Mouse (Mus musculus) CH12.LX (cell line): ENCODE measurements around the gene Fam114a2. TPM values are rescaled to one million over a fixed set of nuclear protein-coding genes. Genes with fewer than 3 reads are reported as not detected.

Experiments
- DNase-seq: peaks from one replicate; pipeline ENCODE4 v3.0.0-alpha.2; 2013; ENCODE audit errors: extremely low read depth
- H3K27ac ChIP-seq: 2 replicates; pipeline ENCODE4 v1.5.1; 2012; ENCODE audit warnings: low read depth, mild to moderate bottlenecking, control low read depth, moderate library complexity; ENCODE audit not compliant: insufficient read depth
- H3K27me3 ChIP-seq: replicated peaks from 2 replicates; pipeline ENCODE3; 2012; ENCODE audit warnings: inconsistent platforms
- H3K36me3 ChIP-seq, 2 experiments: replicated peaks in 1 of 2; 2 replicates each; pipeline versions ENCODE3 to v1.6.1; 2012; ENCODE audit warnings: inconsistent platforms in 1 of 2, low read length in 1 of 2, mild to moderate bottlenecking in 1 of 2, mixed read lengths in 1 of 2, moderate library complexity in 1 of 2; ENCODE audit not compliant: control insufficient read depth in 1 of 2, insufficient read depth in 1 of 2
- H3K4me1 ChIP-seq, 2 experiments: 2 replicates each; pipeline ENCODE4 v1.6.1; 2012; ENCODE audit warnings: inconsistent platforms in 1 of 2, moderate library complexity in 1 of 2; ENCODE audit not compliant: insufficient read depth in 2 of 2, control insufficient read depth in 1 of 2
- H3K4me2 ChIP-seq: 2 replicates; pipeline ENCODE4 v1.6.1; 2012; ENCODE audit warnings: low read depth, mild to moderate bottlenecking, control low read depth; ENCODE audit not compliant: poor library complexity, insufficient read depth, severe bottlenecking
- H3K4me3 ChIP-seq, 3 experiments: fragments of 150-350 bp in 1 of 3; sonication (generic) in 1 of 3; replicated peaks in 1 of 3; 2 replicates each; pipeline versions ENCODE3 to v1.5.1; 2011 to 2012; ENCODE audit warnings: low read depth in 2 of 3, low read length in 2 of 3, mild to moderate bottlenecking in 2 of 3, moderate library complexity in 2 of 3, control low read depth in 1 of 3, improper control_type of control experiment in 1 of 3, inconsistent platforms in 1 of 3, mixed read lengths in 1 of 3; ENCODE audit not compliant: poor library complexity in 1 of 3
- H3K79me2 ChIP-seq: replicated peaks from 2 replicates; pipeline ENCODE4 v1.6.1; 2012; ENCODE audit warnings: mild to moderate bottlenecking, moderate library complexity; ENCODE audit not compliant: control insufficient read depth, poor library complexity, insufficient read depth, severe bottlenecking; ENCODE audit errors: extremely low read depth
- H3K9ac ChIP-seq: 2 replicates; pipeline ENCODE4 v1.6.1; 2012; ENCODE audit warnings: low read depth, mild to moderate bottlenecking, control low read depth, moderate library complexity; ENCODE audit not compliant: insufficient read depth
- H3K9me3 ChIP-seq: replicated peaks from 2 replicates; pipeline ENCODE3; 2012; ENCODE audit warnings: low read length, inconsistent platforms, mixed read lengths
- BHLHE40 ChIP-seq: IDR thresholded peaks from 2 replicates; pipeline ENCODE4 v1.6.1; 2011; ENCODE audit warnings: mild to moderate bottlenecking, low read depth, low read length, improper control_type of control experiment
- CTCF ChIP-seq, 2 experiments: IDR thresholded peaks in 1 of 2; conservative IDR thresholded peaks in 1 of 2; 2 replicates each; pipeline ENCODE4 v1.5.1; 2011 to 2012; ENCODE audit warnings: low read depth in 2 of 2, low read length in 2 of 2, improper control_type of control experiment in 1 of 2, inconsistent platforms in 1 of 2, mild to moderate bottlenecking in 1 of 2, moderate library complexity in 1 of 2
- ETS1 ChIP-seq: conservative IDR thresholded peaks from 2 replicates; pipeline ENCODE4 v1.6.1; 2012; ENCODE audit warnings: low read depth, mild to moderate bottlenecking, inconsistent platforms, low read length, improper control_type of control experiment, moderate library complexity
- GABPA ChIP-seq: IDR thresholded peaks from 2 replicates; pipeline ENCODE4 v1.6.1; 2012; ENCODE audit warnings: low read depth, low read length, improper control_type of control experiment, inconsistent platforms; ENCODE audit not compliant: insufficient replicate concordance
- NRF1 ChIP-seq: IDR thresholded peaks from 2 replicates; pipeline ENCODE4 v1.6.1; 2014; ENCODE audit warnings: low read depth, mild to moderate bottlenecking, inconsistent platforms, low read length, improper control_type of control experiment, moderate library complexity
- POLR2A ChIP-seq: IDR thresholded peaks from 2 replicates; pipeline ENCODE4 v1.6.1; 2011; ENCODE audit warnings: low read depth, mild to moderate bottlenecking, improper control_type of control experiment, low read length
- USF2 ChIP-seq: conservative IDR thresholded peaks from 2 replicates; pipeline ENCODE4 v1.6.1; 2011; ENCODE audit warnings: low read depth, low read length, improper control_type of control experiment
- dilution Hi-C: fragments of 300-500 bp; cut with MboI; formaldehyde crosslinking; loops from 2 replicates; pipeline ENCODE4 v1.14.3; 2020; ENCODE audit warnings: low sequenced_read_pairs; ENCODE audit not compliant: extremely low pct_unique_long_range_greater_than_20kb, extremely low pct_ligation_motif_present
- in situ Hi-C: fragments of 300-500 bp; cut with MboI; formaldehyde crosslinking; loops from 3 replicates; pipeline ENCODE4 v1.14.3; 2019; ENCODE audit warnings: low sequenced_read_pairs, low pct_ligation_motif_present, low pct_unique_long_range_greater_than_20kb, mixed read lengths
- polyA plus RNA-seq: library from polyadenylated mRNA; unstranded; fragments of >175 nt; gene quantifications from 2 replicates; pipeline ENCODE4 v1.2.1, GENCODE M21; 2012; ENCODE audit warnings: low read depth; ENCODE audit not compliant: insufficient read length
- total RNA-seq, 2 experiments: library from RNA; depleted of rRNA; stranded (reverse); fragments of 300-350 nt in 1 of 2; fragments of >200 nt in 1 of 2; gene quantifications; 2 replicates each; pipeline ENCODE4 v1.2.3; 2012 to 2014

The Fam114a2 gene
- total and polyA plus RNA-seq, 3 experiments: 49.8 to 66.4 (median 54.3) TPM

- in situ Hi-C loops: loop anchor here (10.0 to 25.0 kb wide), 2 partner anchors 314 to 1334 kb away; no protein-coding TSS in a partner anchor
- H3K9ac ChIP-seq: no peak overlapping the region
- no peaks in the 10 kb centered on the region for H3K4me1 ChIP-seq
- no peak overlapping the region for H3K4me2 ChIP-seq
- TF ChIP-seq GABPA: no peak
- no peak for TF ChIP-seq POLR2A
- TF ChIP-seq USF2: no peak
- no peak for TF ChIP-seq ETS1
- TF ChIP-seq NRF1: no peak
- no peak for TF ChIP-seq BHLHE40
- TF ChIP-seq, all 38 proteins: peak for 0
- Histone ChIP-seq H3K27me3 (peaks cover 53% of the 10 kb centered on the region), H3K9me3 (peaks cover 10% of the 10 kb centered on the region), H3K4me3 (no peak overlapping the region), H3K79me2 (no peaks in the 10 kb centered on the region), H3K27ac (no peak overlapping the region), H3K36me3 (no peaks in the 10 kb centered on the region)
- no peak for DNase-seq
- dilution Hi-C loops: no loop called here
Observed at GRCm38 (mm10) chr11:57470979-57471378, 47.4 kb downstream of the Fam114a2 start.

- Histone ChIP-seq H3K36me3 (no peaks in the 10 kb centered on the region), H3K9me3 (peaks cover 10% of the 10 kb centered on the region), H3K27ac (no peak overlapping the region), H3K4me3 (no peak overlapping the region), H3K4me1 (no peaks in the 10 kb centered on the region), H3K9ac (no peak overlapping the region), H3K27me3 (peaks cover 53% of the 10 kb centered on the region), H3K79me2 (no peaks in the 10 kb centered on the region), H3K4me2 (no peak overlapping the region)
- dilution Hi-C loops (no loop called here), in situ Hi-C loops (loop anchor here (10.0 to 25.0 kb wide), 2 partner anchors 315 to 1333 kb away; no protein-coding TSS in a partner anchor)
- no peak for DNase-seq
- TF ChIP-seq POLR2A: no peak
Observed at GRCm38 (mm10) chr11:57470056-57470455, 48.4 kb downstream of the Fam114a2 start.

GRCm38 (mm10) chr11:57468706-57469105 is 49.7 kb downstream of the Fam114a2 start:
- TF ChIP-seq CTCF (conservative IDR thresholded peaks at IDR 0.05 in 1 of 2, IDR thresholded peaks at IDR 0.05 in 1 of 2; ENCODE audit: low read depth in 2 of 2, low read length in 2 of 2): peak; percentile 39 to 43
- TF ChIP-seq ETS1: no peak
- Histone ChIP-seq H3K36me3 (no peaks in the 10 kb centered on the region), H3K9me3 (peaks cover 10% of the 10 kb centered on the region), H3K4me3 (no peak overlapping the region), H3K79me2 (no peaks in the 10 kb centered on the region), H3K27ac (no peak overlapping the region), H3K27me3 (peaks cover 50% of the 10 kb centered on the region), H3K4me1 (no peaks in the 10 kb centered on the region), H3K9ac (no peak overlapping the region), H3K4me2 (no peak overlapping the region)
- dilution Hi-C loops (no loop called here), in situ Hi-C loops (loop anchor here (25.0 kb wide), 1 partner anchor 1331 kb away; no protein-coding TSS in a partner anchor)
- no peak for DNase-seq
